Mouse (Mus musculus): ENCODE data around the gene Tgif1.

DNA sequence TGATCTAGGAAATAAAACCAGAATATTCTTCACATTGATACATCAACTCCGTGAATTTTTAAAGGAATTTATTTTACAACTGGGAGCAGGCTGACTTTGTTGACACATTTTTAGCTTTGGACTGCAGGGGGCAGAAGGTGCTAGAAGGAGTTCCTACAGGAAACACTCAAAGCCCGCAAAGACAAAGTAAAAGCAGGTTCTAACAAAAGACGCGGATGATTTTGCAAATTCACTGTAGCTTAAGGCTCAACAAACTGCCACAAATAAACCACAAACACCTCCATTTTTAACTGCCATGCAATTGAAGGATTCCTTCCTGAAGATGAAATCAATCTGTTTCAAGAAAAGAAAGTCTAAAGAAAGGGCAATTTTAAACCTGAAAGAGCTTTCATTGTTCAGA lies 6.3 kb downstream of the Tgif1 start:
- TF ChIP-seq CTCF (IDR thresholded peaks at IDR 0.05; ENCODE audit: borderline replicate concordance, insufficient read depth, low read depth, low read length), result no peak
- TF ChIP-seq POLR2A (IDR thresholded peaks at IDR 0.05; ENCODE audit: borderline replicate concordance, insufficient read depth, low read length), result no peak
